ENCODE assay signal across 8 mouse cellular contexts in genomic region chr17:24140845-24141424, GRCm38 (mm10). TPM values are rescaled to one million over a fixed set of nuclear protein-coding genes. Genes with fewer than 3 reads are reported as not detected.
A peak's percentile ranks its signal among the peaks of the same experiment; 100 is the strongest.
DNase-seq lines count a peak whose midpoint lies in the region; ATAC-seq and TF ChIP-seq lines count a peak whose summit lies in the region.

No protein-coding gene starts in this region.

- ATAC-seq in midbrain, embryonic 12.5 days (ENCODE audit: low FRiP score, low read depth), result no peak

- H3K4me1 ChIP-seq in midbrain, embryonic 12.5 days, result peaks cover 17% of the 10 kb centered on the region

- peak; percentile 21 for DNase-seq in ovary, postnatal 10 days (ENCODE audit: low spot score)
- DNase-seq in ovary, adult 18-20 months (ENCODE audit: low spot score), result no peak
- DNase-seq in brain, adult 2 months (ENCODE audit: low read depth, low spot score), result peak; percentile 30
- peak; percentile 31 for DNase-seq in gastrocnemius, adult 2 months
- peak; percentile 61 for DNase-seq in kidney, postnatal 10 days
- peak; percentile 71 for DNase-seq in thymus, postnatal 0 days (ENCODE audit: low spot score)
- no peak for DNase-seq in urinary bladder, postnatal 25 days (ENCODE audit: low spot score)

- peak overlapping the region; percentile 99 for H3K4me3 ChIP-seq in gastrocnemius, adult 2 months
- H3K4me3 ChIP-seq in midbrain, embryonic 12.5 days, result peak overlapping the region; percentile 99

- 2% methylated on average over 34 of the region's 43 CpGs for WGBS in midbrain, embryonic 12.5 days

- no peak for TF ChIP-seq CTCF in gastrocnemius, adult 2 months (IDR thresholded peaks at IDR 0.05)

- H3K36me3 ChIP-seq in midbrain, embryonic 12.5 days, result no peaks in the 10 kb centered on the region

- H3K4me2 ChIP-seq in midbrain, embryonic 12.5 days (replicated peaks), result peak overlapping the region; percentile 97

- no peaks in the 10 kb centered on the region for H3K27me3 ChIP-seq in midbrain, embryonic 12.5 days

- H3K9ac ChIP-seq in midbrain, embryonic 12.5 days (replicated peaks), result peak overlapping the region; percentile 91

- no peaks in the 10 kb centered on the region for H3K9me3 ChIP-seq in midbrain, embryonic 12.5 days

- intact Hi-C loops in gastrocnemius, adult 2 months (cut with DNase I), result loop anchor here (5.0 kb wide), 1 partner anchor 69 kb away; the partner anchor contains the start of gene Kctd5

- H3K27ac ChIP-seq in gastrocnemius, adult 2 months, result peak overlapping the region; percentile 97
- H3K27ac ChIP-seq in midbrain, embryonic 12.5 days (replicated peaks), result peak overlapping the region; percentile 82

RNA-seq across cellular contexts. Expression of gene Pdpk1, which starts 9.8 kb away (rescaled TPM):
- total RNA-seq in gastrocnemius, adult 2 months (2021), result 10 to 100 TPM; 35.1 to 39.7 TPM
- 53.5 and 56.2 TPM in 2 replicates for polyA plus RNA-seq in midbrain, embryonic 12.5 days (2016; fragmentation: Nextera tagmentation; extraction: Ambion mirVana)
- polyA plus RNA-seq in thymus, postnatal 0 days (2015; fragmentation: Nextera tagmentation; extraction: Ambion mirVana), result 48.3 and 62.0 TPM in 2 replicates

RNA-seq across cellular contexts. Expression of gene Amdhd2, which starts 22.6 kb away (rescaled TPM):
- 1 to 10 TPM; 8.4 to 8.8 TPM for total RNA-seq in gastrocnemius, adult 2 months (2021)
- polyA plus RNA-seq in midbrain, embryonic 12.5 days (2016; fragmentation: Nextera tagmentation; extraction: Ambion mirVana), result 31.5 and 32.9 TPM in 2 replicates
- 27.3 and 29.8 TPM in 2 replicates for polyA plus RNA-seq in thymus, postnatal 0 days (2015; fragmentation: Nextera tagmentation; extraction: Ambion mirVana)

RNA-seq across cellular contexts. Expression of gene Atp6v0c, which starts 28.6 kb away (rescaled TPM):
- 100 to 1,000 TPM; 147 to 152 TPM for total RNA-seq in gastrocnemius, adult 2 months (2021)
- polyA plus RNA-seq in midbrain, embryonic 12.5 days (2016; fragmentation: Nextera tagmentation; extraction: Ambion mirVana), result 512 and 518 TPM in 2 replicates
- 506 and 523 TPM in 2 replicates for polyA plus RNA-seq in thymus, postnatal 0 days (2015; fragmentation: Nextera tagmentation; extraction: Ambion mirVana)

Comparison
In these comparisons a context has a peak if more than half of its experiments do, and no peak if none do; other contexts are left out.
1. DNase-seq: peak in ovary, postnatal 10 days (single experiment), brain, adult 2 months (single experiment), gastrocnemius, adult 2 months (single experiment), kidney, postnatal 10 days (single experiment) and thymus, postnatal 0 days (single experiment); none in ovary, adult 18-20 months (single experiment) and urinary bladder, postnatal 25 days (single experiment).